Mouse (Mus musculus) megakaryocyte-erythroid progenitor cell, adult 5 weeks (primary cell): ENCODE results near the gene Utp14b. TPM values are rescaled to one million over a fixed set of nuclear protein-coding genes. Genes with fewer than 3 reads are reported as not detected.

Experiments used
- polyA plus RNA-seq: library from polyadenylated mRNA; stranded (reverse); fragments of >175 nt; gene quantifications from 2 replicates; pipeline ENCODE4 v1.2.3, GENCODE M21; 2012

Utp14b gene
- 0.54 and 0.88 TPM in 2 replicates for polyA plus RNA-seq

GRCm38 (mm10) chr1:78657671-78658440 lies at the start of gene Utp14b, which contains the start of gene Acsl3:
Gene Utp14b, plus strand, starts transcription at chr1:78658038.
Gene Acsl3, plus strand, starts transcription at chr1:78657825.

Other genes starting within 250 kb of the Utp14b start
- 3.5 and 3.9 TPM in 2 replicates for gene Farsb, start 169.1 kb upstream of the Utp14b start, polyA plus RNA-seq
- gene Mogat1, start 147.0 kb upstream of the Utp14b start, polyA plus RNA-seq = not detected in 2 replicates
- not detected in 2 replicates for gene BC035947, start 145.9 kb upstream of the Utp14b start, polyA plus RNA-seq
- gene Acsl3, start 213 bp upstream of the Utp14b start, polyA plus RNA-seq = 4.0 TPM in 2 replicates
- gene Kcne4, start 158.7 kb downstream of the Utp14b start, polyA plus RNA-seq = not detected in 2 replicates